Mouse (Mus musculus): ENCODE results near the gene Adamts7.
A peak's percentile ranks its signal among the peaks of the same experiment; 100 is the strongest.

Gene Adamts7

DNA sequence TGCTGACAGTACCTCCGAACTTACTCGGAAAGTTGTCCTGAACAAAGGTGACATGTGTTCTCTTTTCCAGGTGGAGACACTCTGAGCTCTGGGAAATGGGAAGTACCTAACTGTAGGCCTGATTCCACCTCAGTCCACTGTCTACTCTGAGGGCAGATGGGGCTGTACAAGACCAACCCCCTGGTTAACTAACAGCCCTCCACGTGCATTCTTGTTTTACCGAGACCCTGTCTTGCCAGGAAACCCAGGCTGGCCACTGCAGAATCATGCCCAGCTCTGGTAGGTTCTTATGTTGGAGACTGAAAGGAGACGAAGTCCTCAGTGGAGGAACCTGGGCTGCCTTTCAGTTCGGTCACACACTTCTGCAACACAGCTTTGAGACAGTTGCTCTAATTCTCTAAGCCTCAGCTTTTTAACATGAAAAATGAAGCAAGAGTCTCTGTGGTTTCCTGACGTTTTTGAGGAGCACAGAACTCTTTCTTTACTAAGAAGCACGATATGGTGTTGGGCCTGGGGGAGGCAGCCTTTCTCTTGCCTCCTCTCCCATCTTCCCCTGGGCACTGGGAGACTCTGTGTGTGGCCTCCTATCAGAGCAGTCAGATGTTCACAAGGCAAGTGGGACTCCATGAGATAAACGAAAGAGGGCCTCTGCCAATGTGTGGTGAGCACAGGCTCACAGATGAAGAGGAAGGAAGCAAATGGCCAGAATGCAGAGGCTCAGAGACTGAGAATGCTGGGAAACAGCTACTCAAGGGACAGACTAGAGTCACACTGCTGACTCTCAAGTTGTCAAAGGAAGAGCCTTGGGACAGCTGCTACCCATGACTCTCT is 74.6 kb downstream of the Adamts7 start:
- peak; percentile 89 for DNase-seq

DNA sequence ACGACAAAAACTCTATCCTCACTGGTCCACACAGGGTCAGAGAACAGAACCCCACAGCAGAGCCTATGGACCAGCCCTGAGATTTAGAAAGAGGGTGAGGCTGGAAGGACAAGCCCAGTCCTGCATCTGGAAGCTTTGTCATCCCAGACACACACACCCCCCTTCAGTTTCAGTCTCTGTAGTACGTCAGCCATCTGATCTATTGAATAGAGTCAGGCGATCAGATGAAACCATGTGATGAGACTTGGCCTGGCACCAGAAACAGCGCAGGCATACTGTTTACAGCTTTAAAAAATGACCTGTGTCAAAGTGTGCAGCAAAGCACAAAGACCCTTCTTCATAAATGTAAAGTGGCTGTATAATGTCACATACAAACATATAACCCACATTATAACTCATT is 77.7 kb downstream of the Adamts7 start:
- no peak for DNase-seq

DNA sequence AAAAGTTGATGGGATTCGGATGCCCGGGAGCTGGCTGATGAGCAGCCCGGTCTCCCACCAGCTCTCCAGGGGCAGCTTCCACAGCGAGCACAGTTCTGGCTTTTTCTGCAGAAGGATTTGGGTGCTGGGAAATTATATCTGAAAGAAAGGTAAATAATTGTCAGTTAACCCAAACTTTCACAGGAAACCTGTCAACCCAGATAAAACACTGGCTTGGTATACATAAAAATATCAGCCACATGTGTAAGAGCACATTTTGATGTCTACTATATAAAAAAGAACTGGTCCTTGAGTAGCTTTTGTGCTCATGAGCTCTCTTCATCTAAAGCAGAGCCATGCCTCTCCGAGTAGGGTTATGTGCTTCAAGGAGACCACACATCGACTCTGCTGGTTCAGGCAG is 78.2 kb downstream of the Adamts7 start:
- no peak for DNase-seq

DNA sequence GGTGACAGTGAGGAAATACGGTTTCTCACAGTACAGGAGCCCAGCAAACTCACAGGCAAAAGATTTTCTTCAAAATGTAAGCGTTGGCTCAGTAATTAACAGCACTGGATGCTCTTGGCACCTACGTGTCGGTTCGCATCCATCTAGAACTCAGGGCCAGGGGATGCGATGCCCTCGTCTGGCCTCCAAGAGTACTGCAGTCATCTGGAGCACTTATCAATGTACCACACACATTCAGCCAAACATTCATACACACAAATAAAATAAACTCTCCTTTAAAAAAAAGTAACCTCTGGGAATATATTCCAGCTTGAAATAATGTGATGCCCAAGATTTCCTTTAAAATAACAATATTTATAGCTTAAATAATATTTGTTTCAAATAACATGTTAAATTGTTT is 78.7 kb downstream of the Adamts7 start:
- DNase-seq: peak; percentile 86

DNA sequence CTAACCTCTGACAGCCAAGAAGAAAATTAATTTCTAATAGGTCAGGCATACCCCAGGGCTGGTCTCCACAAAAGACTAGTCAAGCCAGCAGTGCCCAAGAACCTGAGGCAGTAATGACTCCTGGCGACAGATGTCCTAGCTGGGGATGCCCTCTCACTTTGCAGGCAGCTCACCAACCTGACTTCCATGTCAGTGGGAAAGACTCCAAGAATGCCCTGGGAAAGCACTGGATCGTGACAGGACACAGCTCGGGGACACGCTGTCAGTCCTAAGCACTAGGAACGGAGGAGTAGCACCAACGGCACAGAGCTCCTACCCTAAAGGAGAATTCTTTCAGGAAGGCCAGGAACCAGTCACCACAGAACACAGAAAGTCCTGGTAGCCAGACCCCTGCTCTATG is 79.4 kb downstream of the Adamts7 start:
- no peak for DNase-seq

DNA sequence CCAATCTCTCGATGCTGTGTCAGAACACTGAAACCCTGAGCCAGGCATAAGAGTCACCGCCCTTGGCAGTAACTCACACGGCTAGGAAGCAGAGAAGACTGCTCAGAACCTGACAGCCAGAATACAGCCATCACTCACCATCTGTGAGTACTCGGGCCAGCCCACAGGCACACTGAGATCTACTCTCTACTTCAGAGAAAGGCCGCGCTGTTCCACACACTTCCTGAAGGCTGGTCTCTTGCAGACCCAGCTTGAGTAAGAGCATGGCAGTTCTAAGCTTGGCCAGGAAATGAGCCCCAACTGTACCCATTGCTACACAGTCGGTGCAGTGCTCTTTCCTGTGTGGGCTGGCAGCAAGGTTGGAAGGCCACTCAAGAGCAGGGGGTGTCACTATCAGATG is 80.0 kb downstream of the Adamts7 start:
- DNase-seq: peak; percentile 51

DNA sequence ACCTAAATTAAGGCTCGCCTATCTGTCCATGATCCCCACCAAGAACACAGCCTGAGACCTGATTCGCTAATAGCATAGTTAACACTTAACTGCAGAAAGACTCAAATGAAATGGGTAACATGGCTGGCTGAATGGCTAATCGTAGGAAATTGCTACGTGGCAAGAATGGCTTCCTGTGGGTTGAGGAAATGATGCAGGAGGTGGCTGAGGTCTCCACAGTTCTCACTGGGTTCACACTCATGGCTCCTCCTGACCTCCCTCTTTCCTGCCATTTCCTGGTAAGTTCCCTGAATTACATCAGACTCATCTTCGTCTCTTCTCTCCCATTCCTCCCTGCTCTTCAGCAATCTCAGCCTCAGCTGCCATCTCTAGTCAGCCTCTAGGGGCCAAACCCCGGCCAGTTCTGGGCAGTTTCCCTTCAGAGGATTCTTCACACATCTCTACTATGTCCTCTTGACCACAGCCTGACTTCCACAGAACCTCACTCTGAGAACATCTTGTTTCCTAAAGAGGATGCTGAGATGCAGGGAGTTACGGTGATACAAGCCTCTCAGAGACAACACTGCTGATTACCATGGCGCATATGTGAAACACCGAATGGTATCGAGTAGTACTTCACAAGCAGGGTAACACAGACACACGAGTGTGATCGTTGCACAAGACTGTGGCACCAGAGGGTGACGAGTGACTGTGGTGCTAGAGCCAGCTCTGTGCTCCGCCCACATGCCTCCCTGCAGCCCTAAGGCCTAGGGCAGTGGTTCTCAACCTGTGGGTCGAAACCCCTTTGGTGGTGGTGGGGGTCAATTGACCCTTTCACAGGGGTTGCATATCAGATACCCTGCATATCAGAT is 81.7 kb downstream of the Adamts7 start:
- DNase-seq: no peak

DNA sequence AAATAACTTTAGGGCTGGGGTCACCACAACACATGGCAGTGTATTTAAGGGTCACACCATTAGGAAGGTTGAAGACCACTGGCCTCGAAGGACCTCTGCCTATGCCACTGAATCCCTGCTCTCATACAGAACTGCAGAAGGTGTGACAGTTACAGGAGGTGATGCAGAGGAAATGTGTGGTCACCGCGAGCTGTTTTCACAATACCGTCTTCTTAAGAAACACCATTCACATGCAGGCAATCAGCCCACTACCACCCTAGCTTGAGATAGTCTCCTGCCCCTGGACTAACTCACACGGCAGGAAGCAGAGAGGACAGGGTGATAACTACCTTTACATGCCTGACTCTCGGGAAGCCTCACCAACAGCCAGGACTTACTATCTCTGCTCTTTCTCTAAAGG is 82.3 kb downstream of the Adamts7 start:
- DNase-seq: no peak

DNA sequence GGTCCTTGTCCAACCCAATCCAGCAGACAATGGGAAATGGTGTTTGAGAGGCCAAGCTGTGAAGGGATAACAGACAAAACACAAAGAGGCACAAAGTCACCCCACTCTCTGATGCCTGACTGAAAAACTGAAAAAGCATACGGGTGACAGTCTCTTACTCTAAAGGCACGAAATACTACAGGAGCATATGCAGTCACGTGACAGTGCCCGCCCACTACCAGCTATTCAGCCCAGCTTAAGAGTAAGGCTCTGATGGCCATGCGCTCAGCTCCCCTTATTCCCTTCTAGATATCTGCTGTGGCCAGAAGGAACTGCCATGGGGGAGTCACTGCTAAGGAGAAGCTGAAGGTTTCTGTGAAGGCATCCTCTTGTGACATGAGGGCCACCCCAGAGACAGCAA is 82.9 kb downstream of the Adamts7 start:
- DNase-seq: no peak

DNA sequence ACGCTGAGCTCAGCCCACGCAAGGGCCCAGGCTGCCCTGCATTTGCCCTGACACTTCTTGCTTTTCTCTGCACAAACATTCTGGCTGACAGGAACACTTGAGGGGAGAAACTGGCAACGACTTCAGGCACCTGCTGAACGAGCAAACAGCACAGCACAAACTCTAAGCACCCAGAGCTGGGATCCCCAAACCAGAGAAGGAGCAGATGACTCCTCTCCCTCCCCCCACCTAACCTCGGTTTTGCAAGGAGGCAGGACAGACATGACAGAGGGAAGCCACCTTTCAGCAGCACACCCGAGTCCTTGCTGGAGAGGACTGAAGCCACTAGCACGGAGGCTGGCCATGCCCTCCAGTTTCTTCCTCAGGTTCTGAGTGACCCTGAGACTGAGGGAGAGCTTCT is 84.4 kb downstream of the Adamts7 start:
- no peak for DNase-seq

DNA sequence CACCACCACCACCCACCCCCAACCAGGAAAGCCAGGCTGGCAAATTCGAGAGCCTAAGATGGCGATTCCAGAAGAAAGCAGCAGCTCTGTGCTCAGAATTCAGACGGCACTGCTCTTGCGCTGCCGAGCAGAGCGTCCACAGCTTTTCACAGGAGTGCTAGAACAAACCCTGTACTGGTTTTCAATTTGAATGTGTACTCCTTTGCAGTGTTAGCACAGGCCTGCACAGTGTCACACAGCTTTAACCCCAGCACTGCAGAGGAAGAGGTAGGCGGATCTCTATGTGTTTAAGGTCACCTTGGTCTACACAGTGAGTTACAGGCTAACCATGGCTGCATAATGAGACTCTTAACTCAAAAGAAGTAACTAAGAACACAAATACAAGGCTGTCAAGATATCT is 85.5 kb downstream of the Adamts7 start:
- no peak for DNase-seq

DNA sequence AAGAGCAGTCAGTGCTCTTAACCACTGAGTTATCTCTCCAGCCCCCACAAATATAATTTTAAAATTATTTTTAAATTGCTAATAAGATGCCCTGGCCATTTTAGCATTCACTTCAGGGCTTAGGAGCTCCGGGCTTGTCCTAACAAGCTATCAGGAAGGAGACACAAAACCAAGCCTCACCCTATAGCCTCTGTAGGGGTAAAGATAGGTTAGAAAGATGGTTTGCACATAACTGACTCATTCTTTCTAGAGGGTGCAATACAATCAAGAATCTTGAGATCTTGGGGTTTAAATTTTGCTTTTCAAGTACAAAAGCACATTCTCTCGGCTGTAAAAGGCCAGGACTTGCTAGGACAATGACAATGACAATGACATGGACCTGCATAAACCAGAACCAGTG is 86.2 kb downstream of the Adamts7 start:
- no peak for DNase-seq

DNA sequence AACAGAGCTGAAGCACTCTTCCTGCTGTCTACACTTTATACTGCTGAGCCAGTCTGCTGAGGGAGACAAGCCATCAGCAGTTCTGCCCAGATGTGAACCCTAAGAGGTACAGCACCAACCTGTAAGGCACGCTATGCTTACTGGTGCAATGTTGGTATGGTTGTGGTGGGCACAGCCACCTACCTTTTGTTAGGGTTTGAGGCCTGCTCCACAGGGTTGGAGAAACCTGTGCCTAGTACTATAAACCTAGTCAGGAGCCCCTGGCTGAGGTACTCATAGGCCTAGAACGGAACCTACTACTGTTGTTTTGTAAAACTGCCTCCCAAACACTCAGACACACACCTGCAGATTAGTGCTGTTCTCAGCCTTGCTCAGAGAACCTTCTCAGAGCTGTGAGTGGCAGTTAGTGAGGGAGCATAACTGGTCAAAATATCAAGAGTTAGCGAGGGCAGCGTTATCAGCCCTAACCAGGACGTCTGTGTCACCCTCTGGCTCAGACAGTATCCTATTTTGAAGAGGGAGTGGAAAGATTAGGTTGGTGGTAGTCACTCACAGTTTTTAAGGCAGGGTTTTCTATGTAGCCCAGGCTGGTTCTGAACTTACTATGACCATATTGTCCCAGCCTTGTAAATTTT is 87.4 kb downstream of the Adamts7 start:
- peak; percentile 86 for DNase-seq

DNA sequence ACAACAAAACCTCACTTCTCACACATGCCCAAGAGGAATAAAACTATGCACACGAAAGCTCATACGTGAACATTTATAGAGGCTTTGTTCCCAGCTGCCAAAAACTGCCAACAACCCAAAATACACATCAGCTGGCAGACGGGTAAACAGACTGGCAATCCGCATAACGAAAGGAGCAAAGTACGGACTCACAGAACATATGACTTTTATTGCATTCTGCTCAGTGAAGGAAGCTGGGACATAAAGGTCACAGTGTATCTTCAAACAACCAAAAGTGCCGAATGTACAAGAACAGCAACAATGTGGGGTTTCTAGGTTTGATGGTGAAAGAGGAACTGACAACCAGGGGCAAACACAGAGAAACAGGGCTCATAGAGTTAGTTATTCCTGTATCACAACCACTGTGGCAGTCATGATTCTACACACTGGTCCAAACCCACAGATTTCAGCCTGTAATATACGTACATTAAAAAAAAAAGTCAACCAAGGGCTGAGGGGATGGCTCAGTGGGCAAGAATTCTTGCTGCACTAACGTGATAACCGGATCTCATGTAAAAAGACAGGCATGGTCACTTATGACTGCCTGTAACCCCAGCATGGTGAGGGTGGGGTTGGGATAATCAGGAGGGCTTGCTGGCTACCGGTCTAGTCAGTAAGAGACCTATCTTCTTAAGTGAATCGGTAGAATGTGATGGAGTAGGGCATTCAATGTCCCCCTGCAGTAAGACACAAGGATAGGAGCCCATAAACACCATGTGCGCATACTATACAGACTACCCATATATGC is 88.3 kb downstream of the Adamts7 start:
- peak; percentile 82 for DNase-seq

DNA sequence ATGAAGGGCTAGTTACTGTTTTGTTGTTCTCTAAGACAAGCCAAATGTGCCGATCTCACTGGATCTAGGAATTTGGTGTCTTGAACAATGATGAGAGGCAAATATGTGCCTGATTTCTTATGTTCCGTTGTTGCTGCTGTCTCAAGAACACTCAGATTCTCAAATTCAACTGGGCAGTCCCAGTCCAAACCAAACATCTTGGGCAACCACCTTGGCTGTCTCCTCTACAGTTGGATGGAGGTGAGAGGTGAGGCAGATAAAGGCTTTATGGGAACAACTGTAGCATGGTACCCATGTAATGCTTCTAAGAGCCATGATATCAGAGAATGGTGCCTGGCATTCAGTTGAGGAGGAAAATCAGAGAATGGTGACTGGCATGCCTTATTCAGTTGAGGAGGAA is 90.3 kb downstream of the Adamts7 start:
- no peak for DNase-seq

DNA sequence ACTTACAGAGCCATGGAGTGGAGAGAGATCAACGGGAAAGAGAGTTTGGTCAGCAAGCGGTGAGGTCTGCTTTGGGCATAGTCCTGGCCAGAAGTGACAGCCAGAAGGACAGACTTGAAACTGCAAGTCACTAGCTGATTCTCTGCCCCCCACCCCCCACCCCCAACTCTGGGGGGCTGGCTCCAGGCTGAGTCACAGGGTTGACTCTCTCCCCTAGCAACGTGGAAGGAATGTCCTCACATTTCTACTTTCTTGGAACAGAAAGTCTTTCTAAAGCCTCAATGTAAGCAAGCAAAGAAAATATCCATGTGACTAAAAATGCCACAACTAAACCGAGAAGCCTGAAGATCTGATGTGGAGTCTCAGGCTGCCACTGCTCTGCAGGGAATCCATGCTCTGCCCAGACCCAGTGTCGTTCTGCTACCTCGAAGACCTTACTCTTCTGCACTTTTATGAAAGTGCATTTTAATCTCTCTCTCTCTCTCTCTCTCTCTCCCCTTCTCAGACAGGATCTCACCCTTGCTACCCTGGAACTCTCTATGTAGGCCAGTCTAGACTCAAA is 93.1 kb downstream of the Adamts7 start:
- no peak for DNase-seq

DNA sequence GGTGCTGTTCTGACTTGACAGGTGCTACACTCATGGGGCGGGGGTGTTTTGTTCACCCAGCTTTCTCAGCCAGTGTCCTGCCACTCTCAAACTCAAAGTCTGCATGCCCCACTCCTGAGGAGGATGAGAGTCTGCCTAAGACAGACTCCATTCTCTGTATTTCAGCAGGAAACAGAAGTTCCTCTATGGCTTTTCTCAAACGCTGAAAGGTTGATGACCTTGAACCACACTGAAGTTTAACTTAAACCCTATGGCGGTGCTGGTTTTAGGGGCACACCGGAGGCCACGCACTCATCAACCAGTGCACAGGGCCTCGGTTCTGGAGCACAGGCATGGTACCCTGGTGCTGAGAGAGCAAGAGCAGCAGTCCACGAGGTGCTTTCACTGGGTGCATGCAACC is 94.4 kb downstream of the Adamts7 start:
- no peak for DNase-seq

Data from liver (tissue).